Mouse (Mus musculus) lung, postnatal 25 days (tissue): ENCODE measurements at regions not wholly inside any gene's neighbourhood (a gene's known extent, or its start where the extent isn't known, plus 50 kb on each side); places are given as distances from the start of the nearest gene placed in this dataset.

Experiments used
- DNase-seq: peaks from one replicate; pipeline ENCODE4 v3.0.0; 2022; ENCODE audit warnings: low spot score

DNA sequence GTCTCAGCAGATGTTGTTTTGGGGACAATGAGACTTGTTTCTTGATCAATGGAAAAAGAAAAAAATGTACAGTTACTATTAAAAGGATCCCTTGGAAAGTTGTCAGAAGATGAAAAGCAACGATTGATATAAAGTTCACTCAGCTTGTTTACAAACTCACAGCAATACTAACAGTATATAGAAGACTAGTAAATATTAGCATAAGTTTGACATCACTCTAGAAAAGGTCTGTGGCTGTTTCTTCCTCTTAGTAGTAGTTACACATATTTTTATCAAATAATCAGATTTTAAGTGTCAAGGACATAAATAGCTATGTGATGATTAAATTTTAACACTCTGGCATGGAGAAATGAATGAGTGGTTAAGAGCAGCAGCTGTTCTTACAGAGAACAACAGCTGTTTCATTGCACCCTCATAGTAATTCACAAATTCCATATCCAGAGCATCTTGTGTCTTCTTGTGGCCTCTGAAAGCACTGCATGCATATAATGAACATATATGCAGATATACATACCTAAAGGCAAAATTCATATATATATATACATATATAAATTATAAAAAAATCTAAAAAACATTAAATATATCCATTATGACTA, 179.1 kb upstream of the Pcdh10 start:
- no peak for DNase-seq

DNA sequence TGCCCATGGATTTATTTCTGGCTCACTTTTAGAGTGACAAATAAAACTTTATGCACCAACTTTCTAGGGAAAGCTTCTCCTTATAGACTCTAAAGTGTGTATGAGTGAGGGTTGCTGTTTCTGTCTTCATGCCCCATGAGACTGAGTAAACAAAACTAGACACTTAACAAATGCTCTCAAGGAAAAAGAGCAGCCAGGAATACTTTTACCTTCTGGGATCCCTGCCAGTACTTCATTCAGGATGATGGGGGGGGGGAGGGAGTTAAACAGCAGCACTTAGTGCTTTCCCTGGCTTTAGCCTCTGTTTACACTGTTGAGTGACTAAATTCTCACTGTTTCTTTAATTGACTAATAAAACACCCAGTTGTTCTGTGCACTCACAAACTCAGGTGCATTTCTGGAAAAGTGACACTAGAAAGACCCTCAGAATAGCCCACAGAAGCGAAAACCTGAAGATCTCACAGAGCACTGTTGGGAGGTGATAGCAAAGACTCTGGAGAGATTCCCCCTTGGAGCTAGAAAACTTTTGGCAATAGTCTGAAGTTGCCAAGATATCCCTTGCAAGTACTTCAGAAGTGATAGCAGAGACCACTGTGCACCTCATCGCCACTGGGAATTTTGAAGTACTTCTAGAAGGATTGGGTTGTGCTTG, 173.7 kb upstream of the Pcdh10 start:
- peak; percentile 24 for DNase-seq

GRCm38 (mm10) chr3:45231641-45232433, 146.4 kb upstream of the Pcdh10 start:
- no peak for DNase-seq

DNA sequence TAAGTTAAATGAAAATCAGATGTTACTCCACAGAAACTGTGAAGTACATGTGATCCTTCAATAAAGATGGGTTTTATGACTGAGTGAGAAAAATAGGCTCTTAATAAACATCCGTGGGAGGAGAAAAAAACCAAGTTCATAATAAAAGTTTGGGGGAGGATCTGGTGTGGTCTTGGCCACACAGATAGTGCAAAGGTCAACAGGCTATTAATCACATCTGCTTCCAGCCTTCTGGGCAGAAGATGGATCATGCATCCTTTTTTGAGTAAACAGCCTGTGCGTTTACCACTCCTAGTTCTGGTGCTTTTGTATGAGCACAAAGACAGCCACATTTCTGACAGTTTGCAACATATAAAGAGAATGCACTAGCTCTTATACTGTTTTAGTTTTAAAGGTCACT, 139.7 kb upstream of the Pcdh10 start:
- DNase-seq: no peak

- no peak for DNase-seq
Observed at GRCm38 (mm10) chr3:45245456-45245855, 132.7 kb upstream of the Pcdh10 start.

DNA sequence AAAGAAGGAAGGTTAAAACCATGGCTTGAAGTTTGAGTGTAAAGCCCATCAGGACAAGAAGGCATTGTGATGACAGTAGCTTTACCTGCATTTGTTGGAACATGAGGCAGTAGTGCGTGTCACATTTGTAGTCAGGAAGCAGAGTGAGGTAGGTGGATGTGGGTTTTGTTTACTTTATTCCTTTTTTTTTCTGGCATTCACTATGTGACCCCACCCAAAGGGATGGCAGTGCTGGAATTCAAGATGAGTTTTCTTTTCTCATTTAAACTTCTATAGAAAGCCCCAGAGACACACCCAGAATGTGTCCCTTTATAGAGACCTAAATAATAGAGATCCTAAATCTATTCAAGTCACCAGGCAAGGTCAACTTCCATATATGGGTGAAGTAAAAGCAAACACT, 131.6 kb upstream of the Pcdh10 start:
- no peak for DNase-seq

DNA sequence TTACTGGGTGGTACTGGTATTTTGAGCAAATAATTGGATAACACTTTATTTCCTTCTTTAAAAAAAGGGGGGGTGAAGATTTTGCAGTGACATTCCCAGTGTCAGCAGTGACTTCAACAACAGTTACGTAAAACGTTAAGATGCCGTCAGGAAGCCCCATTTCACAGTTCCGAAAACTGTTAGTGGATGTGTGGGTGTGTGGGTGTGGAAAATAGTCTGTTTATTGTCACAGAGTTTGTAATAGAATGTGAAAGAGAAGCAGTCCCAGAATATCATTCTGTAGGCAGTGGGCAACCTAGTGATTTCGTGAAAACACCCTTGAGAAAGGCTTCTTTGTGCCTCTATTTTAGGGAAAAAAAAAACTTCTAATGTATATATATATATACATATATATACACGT, 101.4 kb upstream of the Pcdh10 start:
- no peak for DNase-seq

- DNase-seq: no peak
Observed at GRCm38 (mm10) chr3:45297242-45297853, 80.8 kb upstream of the Pcdh10 start.

GRCm38 (mm10) chr3:45319257-45319656, 58.9 kb upstream of the Pcdh10 start:
- DNase-seq: no peak
